Mouse (Mus musculus) kidney, postnatal 0 days (tissue): ENCODE measurements around the gene Tmem106b. TPM values are rescaled to one million over a fixed set of nuclear protein-coding genes. Genes with fewer than 3 reads are reported as not detected.

Experiments used
- ATAC-seq: fragments of 200-750 bp; cut with Nextera tagmentation; replicated peaks from 2 replicates; pipeline ENCODE4 v1.8.0; 2017; ENCODE audit warnings: low read depth, moderate number of reproducible peaks, moderate TSS enrichment, moderate library complexity; ENCODE audit not compliant: low FRiP score
- DNase-seq: peaks from one replicate; pipeline ENCODE4 v3.0.0-alpha.2; 2016; ENCODE audit warnings: low spot score
- H3K27ac ChIP-seq: fragments of 300-500 bp; sonication (generic); 2 replicates; pipeline ENCODE4 v1.5.1; 2014; ENCODE audit warnings: mild to moderate bottlenecking
- H3K27me3 ChIP-seq: fragments of 300-500 bp; sonication (generic); 2 replicates; pipeline ENCODE4 v1.6.1; 2014; ENCODE audit warnings: low read length, mixed read lengths; ENCODE audit not compliant: insufficient read depth
- H3K36me3 ChIP-seq: fragments of 300-500 bp; sonication (generic); 2 replicates; pipeline ENCODE4 v1.6.1; 2014; ENCODE audit warnings: low read length, mixed read lengths; ENCODE audit not compliant: insufficient read depth
- H3K4me1 ChIP-seq: fragments of 300-500 bp; sonication (generic); replicated peaks from 2 replicates; pipeline ENCODE4 v1.6.1; 2014; ENCODE audit warnings: antibody characterized with exemption, low read length, mixed read lengths; ENCODE audit not compliant: insufficient read depth
- H3K4me2 ChIP-seq: fragments of 300-500 bp; sonication (generic); 2 replicates; pipeline ENCODE4 v1.6.1; 2014; ENCODE audit warnings: mild to moderate bottlenecking, low read length, moderate library complexity, mixed read lengths
- H3K4me3 ChIP-seq: fragments of 300-500 bp; sonication (generic); replicated peaks from 2 replicates; pipeline ENCODE4 v1.5.1; 2014; ENCODE audit warnings: low read depth, low read length
- H3K9ac ChIP-seq: fragments of 300-500 bp; sonication (generic); 2 replicates; pipeline ENCODE4 v1.6.1; 2014; ENCODE audit warnings: low read depth, low read length
- H3K9me3 ChIP-seq: fragments of 300-500 bp; sonication (generic); replicated peaks from 2 replicates; pipeline ENCODE4 v1.6.1; 2016; ENCODE audit warnings: low read length, inconsistent platforms, mixed read lengths
- CTCF ChIP-seq: IDR thresholded peaks from 2 replicates; pipeline ENCODE4 v1.5.1; 2016; ENCODE audit warnings: antibody characterized with exemption, low read depth, mild to moderate bottlenecking, moderate library complexity
- WGBS: fragments of 180-500 bp; shearing (Covaris S2); extraction: QIAGEN DNeasy Blood & Tissue Kit; methylation state at CpG from one replicate; pipeline ENCODE4 v1.1.7; 2014; 5-methylcytosine and 5-hydroxymethylcytosine counted together
- polyA plus RNA-seq: library from polyadenylated mRNA; unstranded; fragments of >200 nt; fragmentation: Nextera tagmentation; extraction: Ambion mirVana; gene quantifications from 2 replicates; pipeline ENCODE4 v1.2.1, GENCODE M21; 2015

The Tmem106b gene
- polyA plus RNA-seq: 70.6 and 75.6 TPM in 2 replicates

- Histone ChIP-seq H3K9ac (peak within 1 kb of the TSS; percentile 94), H3K4me3 (peak within 1 kb of the TSS; percentile 90), H3K4me1 (0 out of 2 replicates have a peak, but pooled peaks cover 2% of the 10 kb centered on the region), H3K27ac (peak within 1 kb of the TSS; percentile 75), H3K9me3 (no peaks in the 10 kb centered on the region), H3K36me3 (peaks cover 14% of the 10 kb centered on the region; the same call in 1 of the 2 replicates), H3K4me2 (peak within 1 kb of the TSS; percentile 64), H3K27me3 (no peaks in the 10 kb centered on the region)
- TF ChIP-seq CTCF: no peak
- WGBS: 4% methylated on average over 61 of the region's 61 CpGs
- DNase-seq (peak; percentile 98), ATAC-seq (peak; percentile 99)
Measured at GRCm38 (mm10) chr6:13069302-13070146, at the start of gene Tmem106b. Tmem106b (plus strand) TSS chr6:13069759.

- Histone ChIP-seq H3K27me3 (no peaks in the 10 kb centered on the region), H3K27ac (no peak overlapping the region), H3K36me3 (no peaks in the 10 kb centered on the region), H3K4me3 (no peak overlapping the region), H3K4me1 (no peaks in the 10 kb centered on the region), H3K9ac (no peak overlapping the region), H3K9me3 (no peaks in the 10 kb centered on the region), H3K4me2 (no peak overlapping the region)
- ATAC-seq (no peak), DNase-seq (no peak)
- WGBS: 50% methylated on average over 5 of the region's 5 CpGs
- no peak for TF ChIP-seq CTCF
Measured at GRCm38 (mm10) chr6:13021245-13022100, 48.1 kb upstream of the Tmem106b start.

- H3K27me3 ChIP-seq: no peaks in the 10 kb centered on the region
- DNase-seq (peak; percentile 2), ATAC-seq (no peak)
- no peak for TF ChIP-seq CTCF
- no peaks in the 10 kb centered on the region for H3K9me3 ChIP-seq
- H3K4me3 ChIP-seq: no peak overlapping the region
- no peak overlapping the region for H3K9ac ChIP-seq
- no peak overlapping the region for H3K4me2 ChIP-seq
- H3K36me3 ChIP-seq: no peaks in the 10 kb centered on the region
- H3K4me1 ChIP-seq: no peaks in the 10 kb centered on the region
- no peak overlapping the region for H3K27ac ChIP-seq
Measured at GRCm38 (mm10) chr6:13030558-13030957, 39.0 kb upstream of the Tmem106b start.

GRCm38 (mm10) chr6:13030961-13031360 is 38.6 kb upstream of the Tmem106b start:
- Histone ChIP-seq H3K4me3 (no peak overlapping the region), H3K36me3 (no peaks in the 10 kb centered on the region), H3K4me2 (no peak overlapping the region), H3K9me3 (no peaks in the 10 kb centered on the region), H3K9ac (no peak overlapping the region), H3K4me1 (no peaks in the 10 kb centered on the region), H3K27ac (no peak overlapping the region), H3K27me3 (no peaks in the 10 kb centered on the region)
- peak; percentile 34 for DNase-seq
- no peak for ATAC-seq
- WGBS: 59% methylated on average over 1 of the region's 1 CpGs
- TF ChIP-seq CTCF: peak; percentile 63

- DNase-seq (peak; percentile 66), ATAC-seq (peak; percentile 92)
- Histone ChIP-seq H3K27me3 (no peaks in the 10 kb centered on the region), H3K27ac (peak overlapping the region; percentile 64), H3K4me2 (no peak overlapping the region), H3K9ac (no peak overlapping the region), H3K4me3 (no peak overlapping the region), H3K4me1 (0 out of 2 replicates have a peak, but pooled peaks cover 3% of the 10 kb centered on the region), H3K36me3 (no peaks in the 10 kb centered on the region), H3K9me3 (no peaks in the 10 kb centered on the region)
- WGBS: 52% methylated on average over 4 of the region's 4 CpGs
- TF ChIP-seq CTCF: no peak
Measured at GRCm38 (mm10) chr6:13052408-13053200, 17.0 kb upstream of the Tmem106b start.
